Mouse (Mus musculus) liver, embryonic 14.5 days (tissue): ENCODE data around the gene Mfap4.

Source experiments
- CTCF ChIP-seq: IDR thresholded peaks from 2 replicates; pipeline ENCODE4 v1.5.1; 2016; ENCODE audit warnings: antibody characterized with exemption, low read depth, control low read depth
- EP300 ChIP-seq: IDR thresholded peaks from 2 replicates; pipeline ENCODE4 v1.6.1; 2016; ENCODE audit warnings: antibody characterized with exemption, low read depth

DNA sequence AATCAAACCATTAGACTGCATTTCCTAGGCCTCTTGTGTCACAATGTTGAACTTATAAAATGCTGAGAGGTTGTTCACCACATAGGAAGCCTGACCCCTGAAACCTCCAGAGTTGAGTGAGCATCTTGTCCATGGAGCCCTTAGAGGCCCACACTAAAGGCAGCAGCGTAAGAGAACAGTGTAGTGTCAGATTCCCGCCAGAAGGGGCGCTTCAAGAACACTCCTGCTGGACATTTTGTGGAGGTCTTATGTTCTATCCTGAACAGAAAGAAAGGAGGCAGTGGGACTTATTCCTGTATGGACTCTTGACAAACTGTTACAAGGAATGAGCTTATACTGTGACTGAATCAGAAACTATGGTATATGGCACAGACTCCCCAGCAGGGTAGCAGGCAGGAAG lies 29.7 kb downstream of the Mfap4 start:
- peak; percentile 63 for TF ChIP-seq CTCF
- no peak for TF ChIP-seq EP300
